Mouse (Mus musculus) cortical plate, adult 2 months (tissue): ENCODE measurements at regions not wholly inside any gene's neighbourhood (a gene's known extent, or its start where the extent isn't known, plus 50 kb on each side); places are given as distances from the start of the nearest gene placed in this dataset.

Experiments used
- CTCF ChIP-seq: fragments of 200-500 bp; IDR thresholded peaks from 2 replicates; pipeline ENCODE4 v1.5.1; 2011; ENCODE audit warnings: mild to moderate bottlenecking, control low read depth, low read length; ENCODE audit not compliant: insufficient read depth; ENCODE audit errors: extremely low read depth
- POLR2A ChIP-seq: fragments of 200-500 bp; IDR thresholded peaks from 2 replicates; pipeline ENCODE4 v1.6.1; 2011; ENCODE audit warnings: mild to moderate bottlenecking, low read length, control low read depth; ENCODE audit not compliant: insufficient read depth; ENCODE audit errors: extremely low read depth

DNA sequence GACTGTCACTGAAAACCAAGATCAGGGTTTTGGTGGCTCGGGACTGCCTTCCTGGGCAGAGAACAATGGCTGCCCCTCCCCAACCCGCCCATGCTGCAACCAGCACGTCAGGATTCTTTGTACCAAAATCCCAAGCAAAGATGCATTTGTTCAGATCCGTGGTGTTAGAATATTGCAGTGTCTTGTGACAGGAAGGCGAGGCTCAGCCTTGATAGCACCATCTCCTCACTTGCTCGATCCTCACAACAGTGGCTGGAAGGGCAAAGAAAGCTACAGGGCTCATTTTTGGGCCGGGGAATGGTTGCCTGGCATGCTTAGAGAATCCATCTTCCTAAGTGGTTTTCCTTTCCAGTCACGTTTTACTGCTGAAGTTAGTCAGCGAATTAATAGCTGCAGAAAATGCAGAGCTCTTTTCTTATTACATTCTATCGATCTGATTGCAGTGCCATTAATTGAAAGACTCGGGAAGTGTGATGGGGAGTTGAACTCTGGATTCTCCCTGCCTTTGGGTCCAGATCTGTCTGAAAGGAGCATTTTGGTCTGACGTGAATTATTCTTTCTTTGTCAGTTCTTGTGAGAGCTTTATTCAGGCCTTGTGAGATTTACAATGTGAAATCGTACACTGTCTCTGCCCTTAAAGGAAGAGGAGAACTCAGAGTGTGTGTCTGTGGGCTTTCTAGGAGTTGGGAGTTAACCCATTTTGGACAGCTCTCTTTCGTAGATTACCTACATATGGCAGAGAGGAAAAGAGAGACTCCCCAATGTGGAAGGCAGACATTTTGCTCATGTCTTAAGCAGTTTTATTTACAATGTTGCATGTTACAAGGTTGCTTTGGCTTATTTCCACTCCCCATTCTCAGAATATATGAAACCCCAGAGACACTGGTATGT is 213.3 kb upstream of the Ubash3b start:
- TF ChIP-seq POLR2A: no peak
- TF ChIP-seq CTCF: no peak
